Comparison of ENCODE assay signal across 20 mouse cellular contexts in the genomic region with DNA sequence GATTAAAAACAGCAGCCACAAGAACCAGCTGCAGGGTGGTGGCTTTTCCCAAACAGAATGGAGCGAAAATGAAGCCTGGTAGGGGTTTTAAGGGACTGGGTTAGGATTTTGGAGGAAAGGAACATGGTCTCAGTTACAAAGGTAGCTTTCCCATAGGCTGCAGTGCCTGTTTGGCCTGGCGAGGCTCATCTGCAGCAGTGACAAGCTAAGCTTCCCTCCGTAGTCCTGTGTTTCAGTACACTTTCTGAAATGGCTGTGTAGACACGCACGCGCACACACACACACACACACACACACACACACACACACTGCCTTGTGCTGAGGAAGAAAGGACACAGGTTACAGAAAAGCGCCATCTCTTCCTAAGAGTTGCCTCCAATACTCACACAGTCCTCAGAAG. TPM values are rescaled to one million over a fixed set of nuclear protein-coding genes. Genes with fewer than 3 reads are reported as not detected.
A peak's percentile ranks its signal among the peaks of the same experiment; 100 is the strongest.
DNase-seq lines count a peak whose midpoint lies in the region; ATAC-seq lines count a peak whose summit lies in the region.
"Had no signal": no experiment of that assay in that cellular context is flagged by ENCODE, and none has a peak within 500 bp of the region (broad histone marks: within the 10 kb centered on the region; RNA-seq: fewer than 3 reads in every experiment).

No protein-coding gene starts in this region.

- H3K4me2 ChIP-seq in heart, embryonic 13.5 days = peak overlapping the region; percentile 48
- peak overlapping the region; percentile 10; the same call in 1 of the 2 replicates for H3K4me2 ChIP-seq in liver, embryonic 13.5 days
- H3K4me2 ChIP-seq in liver, embryonic 11.5 days = no peak overlapping the region
- H3K4me2 ChIP-seq: embryonic facial prominence, embryonic 12.5 days; forebrain, embryonic 13.5 days; hindbrain, embryonic 13.5 days had no signal

- H3K4me3 ChIP-seq in erythroblast, embryonic 14.5 days (replicated peaks) = peak overlapping the region; percentile 59
- H3K4me3 ChIP-seq in heart, embryonic 13.5 days = 0 out of 2 replicates have a peak overlapping the region, but pooled peaks have one; percentile 8
- H3K4me3 ChIP-seq in liver, embryonic 13.5 days (replicated peaks) = 0 out of 2 replicates have a peak overlapping the region, but pooled peaks have one; percentile 1
- H3K4me3 ChIP-seq in liver, embryonic 11.5 days (ENCODE audit: low read depth, low read length) = no peak overlapping the region
- H3K4me3 ChIP-seq: embryonic facial prominence, embryonic 12.5 days; forebrain, embryonic 13.5 days; hindbrain, embryonic 13.5 days had no signal

- peaks cover 4% of the 10 kb centered on the region; the same call in 1 of the 2 replicates for H3K9me3 ChIP-seq in erythroblast, embryonic 14.5 days (ENCODE audit: control insufficient read depth, low read length)
- no peaks in the 10 kb centered on the region for H3K9me3 ChIP-seq in heart, embryonic 13.5 days
- H3K9me3 ChIP-seq in liver, embryonic 13.5 days (replicated peaks) = no peaks in the 10 kb centered on the region
- no peaks in the 10 kb centered on the region for H3K9me3 ChIP-seq in liver, embryonic 11.5 days (ENCODE audit: control insufficient read depth, low read length)
- H3K9me3 ChIP-seq: embryonic facial prominence, embryonic 12.5 days; forebrain, embryonic 13.5 days; G1E; hindbrain, embryonic 13.5 days had no signal

- peaks cover 95% of the 10 kb centered on the region for H3K4me1 ChIP-seq in erythroblast, embryonic 14.5 days (ENCODE audit: control insufficient read depth)
- H3K4me1 ChIP-seq in heart, embryonic 13.5 days = peaks cover 44% of the 10 kb centered on the region
- H3K4me1 ChIP-seq in liver, embryonic 13.5 days (replicated peaks) = peaks cover 95% of the 10 kb centered on the region
- peaks cover 40% of the 10 kb centered on the region for H3K4me1 ChIP-seq in liver, embryonic 11.5 days (replicated peaks; ENCODE audit: control insufficient read depth, insufficient read depth, low read length)

- DNase-seq in heart, postnatal 14 days = no peak
- DNase-seq in liver, embryonic 13.5 days = no peak
- no peak for DNase-seq in liver, embryonic 11.5 days (ENCODE audit: low spot score)
- no peak for DNase-seq in urinary bladder, adult 2 months (ENCODE audit: low spot score)
- DNase-seq: adrenal gland, adult 8-10 months; adrenal gland, postnatal 36 days; B cell, adult 2 months; cerebellum, adult 2 months; cerebellum, postnatal 14 days; forebrain, postnatal 0 days; gastrocnemius, postnatal 14 days had no signal

- intact Hi-C loops in heart, postnatal 14 days (cut with DNase I) = no loop called here

- no peak for ATAC-seq in erythroblast, adult 5-6 weeks (replicated peaks; ENCODE audit: low FRiP score, poor library complexity, severe bottlenecking)
- no peak for ATAC-seq in heart, embryonic 13.5 days (ENCODE audit: extremely low read depth, insufficient number of reproducible peaks, low FRiP score, low TSS enrichment)
- ATAC-seq in liver, embryonic 13.5 days (ENCODE audit: low read depth) = no peak
- ATAC-seq in liver, embryonic 11.5 days (replicated peaks; ENCODE audit: low FRiP score) = no peak
- ATAC-seq: CD4-positive, CD25-positive, alpha-beta regulatory T cell, adult 4 months; forebrain, embryonic 13.5 days; forebrain, postnatal 0 days; hindbrain, postnatal 0 days had no signal

- 88% methylated on average over 7 of the region's 7 CpGs for WGBS in heart, embryonic 13.5 days
- 80% methylated on average over 7 of the region's 7 CpGs for WGBS in liver, embryonic 13.5 days (ENCODE audit: insufficient replicate concordance)
- WGBS in liver, embryonic 11.5 days = 94% methylated on average over 7 of the region's 7 CpGs

- peaks cover 81% of the 10 kb centered on the region for H3K36me3 ChIP-seq in erythroblast, embryonic 14.5 days (ENCODE audit: control insufficient read depth)
- H3K36me3 ChIP-seq in heart, embryonic 13.5 days = peaks cover 14% of the 10 kb centered on the region
- peaks cover 20% of the 10 kb centered on the region for H3K36me3 ChIP-seq in liver, embryonic 13.5 days
- H3K36me3 ChIP-seq in liver, embryonic 11.5 days (ENCODE audit: control insufficient read depth, insufficient read depth, low read length) = no peaks in the 10 kb centered on the region; the same call in 1 of the 2 replicates
- H3K36me3 ChIP-seq: embryonic facial prominence, embryonic 12.5 days had no signal

- H3K27ac ChIP-seq in heart, embryonic 13.5 days (replicated peaks) = no peak overlapping the region
- H3K27ac ChIP-seq in liver, embryonic 13.5 days = peak overlapping the region; percentile 25; the same call in 1 of the 2 replicates
- no peak overlapping the region for H3K27ac ChIP-seq in liver, embryonic 11.5 days (ENCODE audit: low read depth, low read length)
- H3K27ac ChIP-seq: embryonic facial prominence, embryonic 12.5 days; forebrain, embryonic 13.5 days; hindbrain, embryonic 13.5 days; hindbrain, postnatal 0 days had no signal

- H3K27me3 ChIP-seq in erythroblast, embryonic 14.5 days (ENCODE audit: control insufficient read depth) = no peaks in the 10 kb centered on the region
- H3K27me3 ChIP-seq in heart, embryonic 13.5 days (replicated peaks) = no peaks in the 10 kb centered on the region
- H3K27me3 ChIP-seq in liver, embryonic 13.5 days = no peaks in the 10 kb centered on the region; the same call in 1 of the 2 replicates
- no peaks in the 10 kb centered on the region for H3K27me3 ChIP-seq in liver, embryonic 11.5 days (replicated peaks; ENCODE audit: control insufficient read depth, insufficient read depth, low read length)
- H3K27me3 ChIP-seq: embryonic facial prominence, embryonic 12.5 days; forebrain, embryonic 13.5 days; hindbrain, embryonic 13.5 days had no signal

- H3K9ac ChIP-seq in heart, embryonic 13.5 days = no peak overlapping the region
- H3K9ac ChIP-seq in liver, embryonic 13.5 days = no peak overlapping the region
- no peak overlapping the region for H3K9ac ChIP-seq in liver, embryonic 11.5 days (ENCODE audit: low read depth, low read length)
- H3K9ac ChIP-seq: embryonic facial prominence, embryonic 12.5 days; forebrain, embryonic 13.5 days; forebrain, postnatal 0 days; hindbrain, embryonic 13.5 days had no signal

RNA-seq across cellular contexts. Expression of a gene that starts 7.8 kb away (rescaled TPM):
- 17.4 and 34.1 TPM in 2 replicates for polyA plus RNA-seq in erythroblast, embryonic 14.5 days (2012)
- 601 and 720 TPM in 2 replicates for total RNA-seq in erythroblast, adult 5-6 weeks (2015; ENCODE audit: low replicate concordance)
- 1,621 and 2,086 TPM in 2 replicates for total RNA-seq in erythroblast, adult 5-6 weeks (2017; ENCODE audit: low replicate concordance)
- 69.1 and 111 TPM in 2 replicates for polyA plus RNA-seq in heart, embryonic 13.5 days (2015; fragmentation: Nextera tagmentation; extraction: Ambion mirVana)
- total RNA-seq in heart, postnatal 14 days (2021) = 100 to 1,000 TPM; 122 to 139 TPM
- polyA plus RNA-seq in liver, embryonic 13.5 days (2015; fragmentation: Nextera tagmentation; extraction: Ambion mirVana) = 136 and 141 TPM in 2 replicates
- polyA plus RNA-seq in liver, embryonic 11.5 days (2014; fragmentation: Nextera tagmentation; extraction: Ambion mirVana) = 38.1 and 43.4 TPM in 2 replicates
- 40.9 and 45.8 TPM in 2 replicates for polyA plus RNA-seq in urinary bladder, adult 2 months (2012; rRNA removed)
